ENCODE assay signal across 9 mouse cellular contexts in the genomic region with DNA sequence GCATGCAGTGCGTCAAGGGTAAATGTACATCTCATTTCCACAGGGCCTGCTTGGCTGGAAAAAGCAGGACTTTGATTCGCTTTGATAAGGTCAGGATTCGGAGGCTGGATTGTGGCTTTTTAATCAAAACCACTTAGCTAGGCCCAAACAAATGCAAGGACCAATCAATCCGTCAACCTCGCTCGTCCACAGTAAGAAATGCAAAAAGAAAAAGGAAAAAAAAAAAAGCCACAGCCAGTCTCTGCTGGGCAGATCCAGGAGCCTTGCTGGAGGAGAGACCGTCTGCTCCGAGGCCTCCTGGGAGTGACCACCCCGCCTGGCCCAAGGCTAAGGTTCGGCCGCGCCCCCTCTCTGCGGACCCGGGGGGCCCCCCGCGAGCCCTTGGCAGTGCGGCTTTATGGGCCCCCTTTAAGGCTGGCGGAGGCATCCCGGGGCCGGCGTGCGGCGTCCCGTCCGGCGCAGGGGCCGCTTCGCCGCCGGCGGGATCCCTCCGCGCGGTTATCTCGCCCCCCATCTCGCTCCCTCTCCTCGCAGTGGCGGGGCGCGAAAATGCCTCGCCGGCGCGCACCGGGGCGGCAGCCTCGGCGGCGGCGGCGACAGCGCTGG. TPM values are rescaled to one million over a fixed set of nuclear protein-coding genes. Genes with fewer than 3 reads are reported as not detected.
DNase-seq lines count a peak whose midpoint lies in the region; ATAC-seq lines count a peak whose summit lies in the region.
"Had no signal": no experiment of that assay in that cellular context is flagged by ENCODE, and none has a peak within 500 bp of the region (broad histone marks: within the 10 kb centered on the region; RNA-seq: fewer than 3 reads in every experiment).

A gene (plus strand): TSS at position 223 of the 606 bp plus-strand sequence.

- H3K4me3 ChIP-seq in heart, embryonic 13.5 days, result peak within 1 kb of the TSS; percentile 51
- H3K4me3 ChIP-seq in brown adipose tissue, adult 24 weeks (ENCODE audit: insufficient read depth, low read depth, low read length), result peak within 1 kb of the TSS; percentile 79
- H3K4me3 ChIP-seq in limb, embryonic 12.5 days (replicated peaks), result peak within 1 kb of the TSS; percentile 66

- H3K9me3 ChIP-seq in heart, embryonic 13.5 days, result no peaks in the 10 kb centered on the region
- no peaks in the 10 kb centered on the region for H3K9me3 ChIP-seq in limb, embryonic 12.5 days

- H3K4me1 ChIP-seq in heart, embryonic 13.5 days, result peaks cover 15% of the 10 kb centered on the region
- H3K4me1 ChIP-seq in brown adipose tissue, adult 24 weeks (ENCODE audit: control insufficient read depth, insufficient read depth, insufficient read length, low read length), result peaks cover 2% of the 10 kb centered on the region; the same call in 1 of the 2 replicates
- peaks cover 35% of the 10 kb centered on the region for H3K4me1 ChIP-seq in limb, embryonic 12.5 days (replicated peaks)

- no peak within 1 kb of the TSS for H3K27ac ChIP-seq in heart, embryonic 13.5 days (replicated peaks)
- H3K27ac ChIP-seq in brown adipose tissue, adult 24 weeks (replicated peaks; ENCODE audit: low read depth, low read length), result peak within 1 kb of the TSS; percentile 70
- peak within 1 kb of the TSS; percentile 92 for H3K27ac ChIP-seq in limb, embryonic 12.5 days

- H3K9ac ChIP-seq in heart, embryonic 13.5 days, result peak within 1 kb of the TSS; percentile 62
- peak within 1 kb of the TSS; percentile 88 for H3K9ac ChIP-seq in limb, embryonic 12.5 days (replicated peaks)

- H3K27me3 ChIP-seq in heart, embryonic 13.5 days (replicated peaks), result peaks cover 99% of the 10 kb centered on the region
- H3K27me3 ChIP-seq in limb, embryonic 12.5 days, result peaks cover 77% of the 10 kb centered on the region

- DNase-seq in heart, adult 11 months, result no peak
- DNase-seq in heart, postnatal 4 days, result peak; percentile 49
- peak; percentile 53 for DNase-seq in skeletal muscle tissue, adult 2 months (ENCODE audit: low read depth, low spot score)
- no peak for DNase-seq in right cerebral cortex, adult 2 months (ENCODE audit: low spot score in 2 of 2)
- DNase-seq in left cerebral cortex, postnatal 10 days (ENCODE audit: extremely low spot score in 1 of 2, low spot score in 2 of 2), result no peak

- peak within 1 kb of the TSS; percentile 75 for H3K4me2 ChIP-seq in heart, embryonic 13.5 days
- peak within 1 kb of the TSS; percentile 78 for H3K4me2 ChIP-seq in limb, embryonic 12.5 days

- no peaks in the 10 kb centered on the region for H3K36me3 ChIP-seq in heart, embryonic 13.5 days
- H3K36me3 ChIP-seq in limb, embryonic 12.5 days, result no peaks in the 10 kb centered on the region

- no peak for ATAC-seq in heart, embryonic 13.5 days (ENCODE audit: extremely low read depth, insufficient number of reproducible peaks, low FRiP score, low TSS enrichment)
- peak; percentile 49; the same call in 1 of the 2 replicates for ATAC-seq in limb, embryonic 12.5 days (ENCODE audit: insufficient number of reproducible peaks, insufficient read depth, low FRiP score, low TSS enrichment, low read depth)

- intact Hi-C loops in left cerebral cortex, postnatal 10 days (cut with DNase I), result loop anchor here (5.0 to 10.0 kb wide), 3 partner anchors 433 to 720 kb away; no protein-coding TSS in a partner anchor

- WGBS in heart, embryonic 13.5 days, result under 1% methylated on average over 42 of the region's 52 CpGs
- WGBS in limb, embryonic 12.5 days, result 1% methylated on average over 43 of the region's 52 CpGs

RNA-seq across cellular contexts. Expression of the gene that starts here (rescaled TPM):
- 0.07 and 0.23 TPM in 2 replicates for polyA plus RNA-seq in heart, embryonic 13.5 days (2015; fragmentation: Nextera tagmentation; extraction: Ambion mirVana)
- polyA plus RNA-seq in brown adipose tissue, adult 24 weeks (2012; ENCODE audit: insufficient read depth, insufficient read length, missing spikeins), result 7.4 and 10.4 TPM in 2 replicates
- total RNA-seq in heart, postnatal 4 days (2021), result 1 to 10 TPM; 1.2 to 1.9 TPM
- 7.5 and 7.8 TPM in 2 replicates for polyA plus RNA-seq in limb, embryonic 12.5 days (2016; fragmentation: Nextera tagmentation; extraction: Ambion mirVana)
- not detected for total RNA-seq in left cerebral cortex, postnatal 10 days (2021)
- total RNA-seq: hematopoietic stem cell, adult 5-6 weeks had no signal

Comparison
In these comparisons a context has a peak if more than half of its experiments do, and no peak if none do; other contexts are left out.
1. DNase-seq: peak in heart, postnatal 4 days (single experiment) and skeletal muscle tissue, adult 2 months (single experiment); none in heart, adult 11 months (single experiment), right cerebral cortex, adult 2 months (0 of 2) and left cerebral cortex, postnatal 10 days (0 of 2).
2. Peak in every context shown above with its lines, with median percentiles within 50 percentile points of each other: H3K4me3 ChIP-seq.